Mouse (Mus musculus) T-helper 1 cell (primary cell): ENCODE measurements around the gene Gsx2.

Experiments used
- in situ Hi-C: fragments of 300-600 bp; cut with MboI, MseI; formaldehyde crosslinking; loops from one replicate; pipeline ENCODE4 v1.15.1; 2025; ENCODE audit warnings: high pct_unique_total_duplicates

The Gsx2 gene

DNA sequence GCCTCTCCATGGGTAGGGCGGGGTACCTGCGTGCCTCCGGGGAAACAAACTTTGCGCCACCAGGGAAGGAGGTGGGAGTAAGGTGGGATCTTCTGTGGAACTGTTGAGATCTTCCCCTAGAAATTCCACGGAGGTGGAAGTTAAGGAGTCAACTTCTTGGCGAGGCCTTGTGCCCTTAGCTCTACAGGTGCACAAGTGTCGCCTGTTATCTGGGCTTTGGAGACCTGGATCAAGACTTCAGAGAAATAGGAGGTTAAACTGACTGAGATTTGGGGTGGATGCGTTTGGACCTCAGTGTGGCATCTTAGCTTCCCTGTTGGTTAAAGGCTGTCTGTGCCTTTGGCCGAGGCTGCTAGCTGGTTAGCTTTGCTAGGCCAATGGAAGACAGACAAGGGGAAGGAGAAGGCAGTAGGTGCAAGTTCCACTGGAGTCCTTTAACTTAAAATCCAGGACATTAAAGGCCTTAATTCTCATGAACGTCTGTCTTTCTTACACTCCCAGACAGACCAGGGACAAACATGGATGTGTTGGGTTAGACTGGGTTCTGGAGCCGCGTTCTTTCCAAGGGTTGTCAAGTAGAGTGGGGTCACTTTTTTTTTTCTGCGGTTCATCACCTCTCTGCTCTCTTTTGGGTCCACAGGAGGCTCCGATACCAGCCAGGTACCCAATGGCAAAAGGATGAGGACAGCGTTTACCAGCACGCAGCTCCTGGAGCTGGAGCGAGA lies 1.1 kb downstream of the Gsx2 start:
- in situ Hi-C loops = loop anchor here (5.0 kb wide), 1 partner anchor 71 kb away; no protein-coding TSS in a partner anchor

DNA sequence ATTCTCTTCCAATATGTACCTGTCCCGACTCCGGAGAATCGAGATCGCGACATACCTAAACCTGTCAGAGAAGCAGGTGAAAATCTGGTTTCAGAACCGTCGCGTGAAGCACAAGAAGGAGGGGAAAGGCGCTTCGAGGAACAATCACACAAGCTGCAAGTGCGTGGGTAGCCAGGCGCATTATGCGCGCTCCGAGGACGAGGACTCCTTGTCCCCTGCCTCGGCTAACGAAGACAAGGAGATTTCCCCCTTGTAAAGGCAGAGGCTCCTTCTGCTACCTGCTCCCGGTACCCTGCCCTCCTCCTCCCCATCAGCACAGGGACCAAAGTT lies 1.6 kb downstream of the Gsx2 start:
- in situ Hi-C loops = loop anchor here (5.0 kb wide), 1 partner anchor 70 kb away; no protein-coding TSS in a partner anchor

GRCm38 (mm10) chr5:75079564-75079963 lies 4.2 kb downstream of the Gsx2 start:
- in situ Hi-C loops = loop anchor here (5.0 kb wide), 1 partner anchor 68 kb away; no protein-coding TSS in a partner anchor

- in situ Hi-C loops = no loop called here
Observed at GRCm38 (mm10) chr5:75082439-75082838, 7.0 kb downstream of the Gsx2 start.

- in situ Hi-C loops = no loop called here
Observed at GRCm38 (mm10) chr5:75083061-75083460, 7.7 kb downstream of the Gsx2 start.

DNA sequence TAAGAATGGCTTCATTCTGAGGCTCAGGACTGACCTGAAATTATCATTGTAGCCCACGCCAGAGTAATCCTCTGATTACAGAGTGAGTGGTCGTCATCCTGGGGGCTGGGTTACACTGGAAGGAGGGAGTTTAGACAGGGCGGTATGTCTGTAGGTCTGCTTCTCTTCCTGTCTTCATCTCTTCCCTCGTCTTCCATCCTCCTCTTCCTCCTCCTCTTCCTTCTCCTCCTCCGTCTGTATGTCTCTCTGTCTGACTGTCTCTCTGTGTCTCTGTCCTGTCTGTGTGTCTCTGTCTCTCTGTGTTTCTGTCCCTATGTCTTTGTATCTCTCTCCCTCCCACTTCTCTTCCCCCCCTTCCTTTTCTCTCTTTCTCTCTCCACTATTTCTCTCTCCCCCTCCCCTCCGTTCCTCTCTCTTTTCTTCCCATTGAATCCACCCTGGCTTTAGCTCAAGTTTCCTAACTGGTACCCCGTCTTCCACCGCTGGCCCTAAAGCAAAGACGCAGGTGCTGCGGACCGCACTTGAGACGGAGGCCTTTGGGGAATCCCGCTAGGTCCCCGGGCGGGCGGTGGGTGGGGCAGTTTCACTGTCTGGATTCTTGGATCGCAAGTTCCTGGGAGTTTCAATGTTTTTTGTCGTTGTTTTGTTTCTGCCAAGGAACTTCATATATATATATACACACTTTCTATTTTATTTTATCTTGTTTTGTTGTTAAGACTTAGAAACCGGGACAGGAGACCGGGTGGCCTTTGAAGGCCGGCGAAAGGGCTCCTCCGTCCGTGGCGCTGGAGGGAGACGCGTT lies 8.4 kb downstream of the Gsx2 start:
- in situ Hi-C loops = no loop called here

DNA sequence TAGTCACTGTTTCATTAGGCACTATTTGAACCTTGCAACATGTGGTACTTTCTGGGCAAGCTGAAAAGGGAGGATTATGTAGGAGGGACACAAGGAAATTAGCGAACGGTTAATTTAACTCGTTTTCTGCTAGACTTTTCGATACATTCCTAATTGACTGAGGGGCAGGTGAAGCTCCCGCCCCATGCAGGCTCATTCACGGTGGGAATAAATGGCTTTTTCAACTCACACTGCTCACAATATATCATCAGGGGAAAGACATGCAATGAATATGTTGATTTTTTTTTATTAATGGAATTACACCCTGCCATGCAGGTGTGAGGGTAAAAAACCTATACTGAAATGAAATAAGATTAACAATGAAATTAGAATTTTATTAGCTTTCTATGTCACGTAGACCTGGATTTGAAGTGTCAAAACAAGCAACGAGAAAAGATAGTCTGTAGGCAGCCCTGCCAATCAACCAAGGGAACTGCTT lies 9.0 kb downstream of the Gsx2 start:
- in situ Hi-C loops = no loop called here

GRCm38 (mm10) chr5:75084871-75085520 lies 9.6 kb downstream of the Gsx2 start:
- in situ Hi-C loops = no loop called here

DNA sequence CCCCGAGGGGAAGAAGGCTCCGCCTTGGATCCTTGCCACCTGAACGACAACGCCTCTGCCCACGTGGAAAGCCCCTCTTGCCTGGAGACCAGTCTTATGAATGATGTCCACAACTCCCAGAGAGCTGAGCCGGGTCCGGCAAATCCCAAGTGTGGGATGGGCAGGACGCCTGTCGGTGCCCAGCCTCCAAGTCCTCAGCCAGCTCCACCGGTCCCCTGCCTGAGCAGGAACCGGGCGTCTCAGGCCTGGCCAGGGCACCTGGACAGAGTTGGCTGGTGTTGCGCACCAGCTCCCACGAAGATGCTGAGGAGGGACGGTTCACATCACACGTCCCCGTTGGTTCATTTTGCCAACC lies 10.1 kb downstream of the Gsx2 start:
- in situ Hi-C loops = no loop called here

DNA sequence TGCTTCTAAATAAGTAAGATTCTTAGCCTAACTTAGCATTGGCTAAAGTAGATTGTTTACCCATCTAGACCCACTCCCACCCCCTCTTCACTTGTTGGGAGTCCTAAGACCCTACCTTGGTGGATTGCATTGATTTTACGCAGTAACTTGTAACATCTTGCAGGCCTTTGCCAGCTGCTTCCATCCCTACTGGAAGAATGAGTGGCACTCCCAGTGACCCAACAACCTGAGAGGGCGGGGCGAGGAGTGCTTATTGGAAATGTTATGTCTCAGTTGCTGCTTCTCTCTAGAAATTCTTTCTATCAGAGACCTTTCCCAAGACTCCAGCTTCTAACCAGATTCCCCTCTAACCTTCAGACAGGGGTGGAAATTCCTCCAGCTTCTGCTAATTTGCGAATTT lies 10.5 kb downstream of the Gsx2 start:
- in situ Hi-C loops = no loop called here

DNA sequence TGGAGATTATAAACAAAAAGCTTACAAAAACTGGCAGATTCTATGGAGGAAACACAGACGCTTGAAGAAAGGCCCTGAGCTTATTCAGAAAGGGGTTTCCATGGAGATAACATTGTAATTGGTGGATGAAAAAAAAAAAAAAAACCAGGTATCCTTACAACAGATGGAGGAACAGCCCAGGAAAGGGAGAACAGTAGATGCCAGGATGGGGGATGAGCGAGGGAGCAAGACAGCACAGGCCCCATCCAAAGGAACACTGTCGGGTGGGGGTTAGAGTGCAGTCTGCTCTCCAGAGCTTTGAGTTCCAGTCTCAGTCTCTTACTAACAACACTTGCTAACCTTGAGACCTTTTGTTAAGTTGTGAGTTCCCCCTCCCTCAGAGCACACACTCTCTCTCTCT lies 31.1 kb downstream of the Gsx2 start:
- in situ Hi-C loops = no loop called here

GRCm38 (mm10) chr5:75109368-75109767 lies 34.0 kb downstream of the Gsx2 start:
- in situ Hi-C loops = no loop called here

GRCm38 (mm10) chr5:75111781-75112180 lies 36.4 kb downstream of the Gsx2 start:
- in situ Hi-C loops = no loop called here

DNA sequence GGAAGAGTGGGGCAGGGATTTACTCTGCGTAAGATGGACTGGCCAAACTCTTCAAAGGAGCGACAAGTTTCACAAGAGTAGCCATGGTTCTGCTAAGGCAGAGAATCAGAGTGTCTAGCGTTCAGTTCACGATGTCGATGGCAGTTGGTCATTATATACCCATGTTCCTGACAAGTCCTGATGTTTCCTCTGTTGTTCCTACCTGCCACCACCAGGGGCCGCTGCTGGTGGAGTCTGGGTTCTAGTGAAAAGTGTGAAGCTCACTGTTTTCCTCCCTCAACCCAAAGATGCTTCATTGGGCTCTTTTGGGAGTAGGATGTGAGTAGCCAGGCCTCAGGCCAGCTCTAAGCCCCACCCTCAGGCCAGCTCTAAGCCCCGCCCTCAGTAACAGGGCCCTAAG lies 43.4 kb downstream of the Gsx2 start:
- in situ Hi-C loops = no loop called here

- in situ Hi-C loops = no loop called here
Observed at GRCm38 (mm10) chr5:75121646-75122045, 46.2 kb downstream of the Gsx2 start.
